ENCODE assay signal across 11 mouse cellular contexts in the genomic region with DNA sequence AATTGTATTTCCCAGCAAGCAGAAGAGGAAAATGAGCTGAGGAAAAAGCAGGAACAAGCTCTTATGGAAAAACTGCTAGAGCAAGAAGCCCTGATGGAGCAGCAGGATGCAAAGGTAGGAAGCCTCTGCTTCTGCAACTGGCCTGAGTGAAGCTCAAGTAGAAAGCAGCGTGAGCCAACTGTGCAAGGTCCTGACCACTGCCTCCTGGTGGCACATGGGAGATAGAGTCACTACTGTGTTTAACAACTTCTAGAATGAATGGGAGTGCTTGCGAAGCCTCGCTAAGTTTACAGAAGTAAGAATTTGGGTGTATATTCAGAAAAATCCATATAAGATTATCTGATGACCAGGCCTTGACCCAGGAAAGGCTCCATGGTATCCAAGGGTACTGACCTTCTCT.
A peak's percentile ranks its signal among the peaks of the same experiment; 100 is the strongest.
DNase-seq lines count a peak whose midpoint lies in the region; ATAC-seq and TF ChIP-seq lines count a peak whose summit lies in the region.
"Had no signal": no experiment of that assay in that cellular context is flagged by ENCODE, and none has a peak within 500 bp of the region (broad histone marks: within the 10 kb centered on the region; RNA-seq: fewer than 3 reads in every experiment).

No protein-coding gene starts in this region.

- H3K36me3 ChIP-seq in hindbrain, embryonic 13.5 days: peaks cover 62% of the 10 kb centered on the region

- peak; percentile 23; the same call in 1 of the 2 replicates for TF ChIP-seq CTCF in cerebellum, adult 2 months (IDR thresholded peaks at IDR 0.05; ENCODE audit: borderline replicate concordance, insufficient read depth, low read depth, low read length)
- TF ChIP-seq CTCF in layer of hippocampus, adult 2 months (conservative IDR thresholded peaks at IDR 0.05): peak; percentile 61
- TF ChIP-seq CTCF in cortical plate, adult 2 months (IDR thresholded peaks at IDR 0.05; ENCODE audit: extremely low read depth, insufficient read depth, low read length): 0 out of 2 replicates have a peak, but pooled peaks have one; percentile 23

- no peak overlapping the region for H3K4me3 ChIP-seq in cerebellum, adult 2 months (replicated peaks; ENCODE audit: insufficient read depth, low read depth, low read length)
- no peak overlapping the region for H3K4me3 ChIP-seq in layer of hippocampus, adult 2 months
- no peak overlapping the region for H3K4me3 ChIP-seq in cortical plate, adult 2 months (ENCODE audit: insufficient read depth, low read length)
- H3K4me3 ChIP-seq in hindbrain, embryonic 13.5 days: no peak overlapping the region
- H3K4me3 ChIP-seq: forebrain, embryonic 12.5 days; neural tube, embryonic 12.5 days had no signal

- H3K9me3 ChIP-seq in hindbrain, embryonic 13.5 days: no peaks in the 10 kb centered on the region
- H3K9me3 ChIP-seq: forebrain, embryonic 12.5 days; neural tube, embryonic 12.5 days had no signal

- H3K27ac ChIP-seq in cerebellum, adult 2 months (ENCODE audit: insufficient read depth, low read length): no peak overlapping the region
- no peak overlapping the region for H3K27ac ChIP-seq in layer of hippocampus, adult 2 months
- H3K27ac ChIP-seq in cortical plate, adult 2 months (ENCODE audit: insufficient read depth, low read length): no peak overlapping the region
- no peak overlapping the region for H3K27ac ChIP-seq in hindbrain, embryonic 13.5 days
- H3K27ac ChIP-seq: forebrain, embryonic 12.5 days; neural tube, embryonic 12.5 days had no signal

- no peaks in the 10 kb centered on the region; the same call in 1 of the 2 replicates for H3K27me3 ChIP-seq in cerebellum, adult 2 months (ENCODE audit: control insufficient read depth, insufficient read depth, low read length)
- H3K27me3 ChIP-seq in hindbrain, embryonic 13.5 days: no peaks in the 10 kb centered on the region
- H3K27me3 ChIP-seq: forebrain, embryonic 12.5 days; neural tube, embryonic 12.5 days had no signal

- ATAC-seq in hindbrain, embryonic 13.5 days (ENCODE audit: low FRiP score): no peak

- H3K4me1 ChIP-seq in cerebellum, adult 2 months (ENCODE audit: control insufficient read depth, insufficient read depth, low read length): no peaks in the 10 kb centered on the region
- no peaks in the 10 kb centered on the region for H3K4me1 ChIP-seq in cortical plate, adult 2 months (ENCODE audit: control insufficient read depth, insufficient read depth, low read length)
- no peaks in the 10 kb centered on the region for H3K4me1 ChIP-seq in hindbrain, embryonic 13.5 days (replicated peaks)
- H3K4me1 ChIP-seq: forebrain, embryonic 12.5 days; neural tube, embryonic 12.5 days had no signal

- no peak overlapping the region for H3K9ac ChIP-seq in hindbrain, embryonic 13.5 days
- H3K9ac ChIP-seq: forebrain, embryonic 12.5 days; neural tube, embryonic 12.5 days had no signal

- WGBS in cerebellum, adult 2 months: 79% methylated on average over 3 of the region's 3 CpGs
- 82% methylated on average over 3 of the region's 3 CpGs for WGBS in hindbrain, embryonic 13.5 days

- H3K4me2 ChIP-seq in hindbrain, embryonic 13.5 days: no peak overlapping the region
- H3K4me2 ChIP-seq: forebrain, embryonic 12.5 days; neural tube, embryonic 12.5 days had no signal

- DNase-seq in cerebellum, adult 2 months: no peak
- no peak for DNase-seq in cerebellum, postnatal 36 days
- DNase-seq in layer of hippocampus, adult 2 months (ENCODE audit: low spot score in 2 of 2): no peak
- DNase-seq in layer of hippocampus, postnatal 36 days: no peak
- DNase-seq in 416B (ENCODE audit: low read depth): peak; percentile 21
- no peak for DNase-seq in urinary bladder, postnatal 25 days (ENCODE audit: low spot score)
- DNase-seq: cerebellum, adult 8-10 months had no signal

- TF ChIP-seq POLR2A in cerebellum, adult 2 months (IDR thresholded peaks at IDR 0.05; ENCODE audit: borderline replicate concordance, insufficient read depth, low read length): no peak
- TF ChIP-seq POLR2A in cortical plate, adult 2 months (IDR thresholded peaks at IDR 0.05; ENCODE audit: extremely low read depth, insufficient read depth, low read length): no peak
